In genomic region chr15:8602362-8602761, GRCm38 (mm10) we compare ENCODE assay signal across 21 mouse cellular contexts.
"Had no signal": no experiment of that assay in that cellular context is flagged by ENCODE, and none has a peak within 500 bp of the region (broad histone marks: within the 10 kb centered on the region; RNA-seq: fewer than 3 reads in every experiment).

No protein-coding gene starts in this region.

- H3K36me3 ChIP-seq: lung, embryonic 15.5 days; midbrain, embryonic 13.5 days; midbrain, embryonic 15.5 days; neural tube, embryonic 13.5 days; neural tube, embryonic 15.5 days had no signal

- H3K27ac ChIP-seq: lung, embryonic 15.5 days; macrophage; midbrain, embryonic 13.5 days; midbrain, embryonic 15.5 days; neural tube, embryonic 13.5 days; neural tube, embryonic 15.5 days had no signal

- H3K9me3 ChIP-seq: lung, embryonic 15.5 days; megakaryocyte, embryonic 14.5 days; midbrain, embryonic 13.5 days; midbrain, embryonic 15.5 days; neural tube, embryonic 13.5 days; neural tube, embryonic 15.5 days had no signal

- H3K9ac ChIP-seq: liver, postnatal 0 days; lung, embryonic 15.5 days; midbrain, embryonic 13.5 days; midbrain, embryonic 15.5 days; neural tube, embryonic 13.5 days; neural tube, embryonic 15.5 days had no signal

- DNase-seq: liver, postnatal 0 days; lung, adult 2 months; lung, postnatal 14 days; lung, postnatal 36 days; right cerebral cortex, adult 18-20 months; right cerebral cortex, postnatal 25 days; right cerebral cortex, postnatal 4 days; spleen, adult 18-20 months; thymus, adult 2 months; thymus, postnatal 25 days; thymus, postnatal 4 days had no signal

- H3K4me1 ChIP-seq: lung, embryonic 15.5 days; megakaryocyte, embryonic 14.5 days; midbrain, embryonic 15.5 days; neural tube, embryonic 15.5 days had no signal

- H3K4me3 ChIP-seq: lung, embryonic 15.5 days; megakaryocyte, embryonic 14.5 days; midbrain, embryonic 13.5 days; midbrain, embryonic 15.5 days; myocyte; neural tube, embryonic 13.5 days; neural tube, embryonic 15.5 days had no signal

- H3K4me2 ChIP-seq: lung, embryonic 15.5 days; midbrain, embryonic 11.5 days; midbrain, embryonic 13.5 days; midbrain, embryonic 15.5 days; neural tube, embryonic 13.5 days; neural tube, embryonic 15.5 days had no signal

- ATAC-seq: liver, postnatal 0 days; lung, postnatal 0 days; midbrain, embryonic 13.5 days had no signal

- H3K27me3 ChIP-seq: lung, embryonic 15.5 days; megakaryocyte, embryonic 14.5 days; midbrain, embryonic 13.5 days; midbrain, embryonic 15.5 days; neural tube, embryonic 13.5 days; neural tube, embryonic 15.5 days had no signal
